Mouse (Mus musculus): ENCODE results near the gene AW551984. TPM values are rescaled to one million over a fixed set of nuclear protein-coding genes. Genes with fewer than 3 reads are reported as not detected.

Gene AW551984
- total RNA-seq, 4 experiments from 2014 or later = 0.37 to 0.82 TPM; not detected in 2

Other genes starting within 250 kb of the AW551984 start
- gene Olfr951, start 217.0 kb downstream of the AW551984 start, total RNA-seq (2022) = not detected
- gene Olfr952, start 177.3 kb downstream of the AW551984 start, total RNA-seq (2022) = not detected
- gene Olfr954, start 147.7 kb downstream of the AW551984 start, total RNA-seq (2022) = not detected
- not detected for gene Olfr955, start 132.5 kb downstream of the AW551984 start, total RNA-seq (2022)
- not detected for gene Olfr44, start 110.4 kb downstream of the AW551984 start, total RNA-seq (2022)
- not detected for gene Olfr957, start 88.6 kb downstream of the AW551984 start, total RNA-seq (2022)
- not detected for gene Olfr958, start 50.3 kb downstream of the AW551984 start, total RNA-seq (2022)
- not detected for gene Olfr959, start 28.8 kb downstream of the AW551984 start, total RNA-seq (2022)
- not detected for gene Olfr148, start 6.3 kb upstream of the AW551984 start, total RNA-seq (2022)
- gene Olfr960, start 17.0 kb upstream of the AW551984 start, total RNA-seq (2022) = not detected
- not detected for gene Olfr961, start 40.7 kb upstream of the AW551984 start, total RNA-seq (2022)
- not detected for gene Olfr963, start 62.8 kb upstream of the AW551984 start, total RNA-seq (2022)
- gene Olfr149, start 102.7 kb upstream of the AW551984 start, total RNA-seq (2022) = not detected
- gene Olfr965, start 107.0 kb upstream of the AW551984 start, total RNA-seq (2022) = not detected
- gene Olfr150, start 126.6 kb upstream of the AW551984 start, total RNA-seq (2022) = not detected
- gene Olfr967, start 141.8 kb upstream of the AW551984 start, total RNA-seq (2022) = not detected
- not detected for gene Olfr968, start 178.8 kb upstream of the AW551984 start, total RNA-seq (2022)
- gene Olfr969, start 186.5 kb upstream of the AW551984 start, total RNA-seq (2022) = not detected
- not detected for gene Olfr970, start 204.5 kb upstream of the AW551984 start, total RNA-seq (2022)
- not detected for gene Olfr971, start 232.5 kb upstream of the AW551984 start, total RNA-seq (2022)

Measured in heart, adult 8-10 months (tissue).